Mouse (Mus musculus) kidney, adult 2 months (tissue): ENCODE measurements around the gene Zfp526. TPM values are rescaled to one million over a fixed set of nuclear protein-coding genes. Genes with fewer than 3 reads are reported as not detected.

Experiments
- DNase-seq: peaks from one replicate; pipeline ENCODE4 v3.0.0; 2021
- H3K27ac ChIP-seq: fragments of 200-500 bp; 2 replicates; pipeline ENCODE4 v1.5.1; 2012; ENCODE audit warnings: low read depth, low read length, control low read depth, inconsistent platforms; ENCODE audit not compliant: insufficient read depth
- H3K27me3 ChIP-seq: fragments of 200-500 bp; replicated peaks from 2 replicates; pipeline ENCODE4 v1.6.1; 2012; ENCODE audit warnings: mild to moderate bottlenecking, moderate library complexity, low read length, inconsistent platforms; ENCODE audit not compliant: control insufficient read depth, insufficient read depth
- H3K36me3 ChIP-seq: fragments of 200-500 bp; 2 replicates; pipeline ENCODE4 v1.6.1; 2012; ENCODE audit warnings: mild to moderate bottlenecking, moderate library complexity, low read length, inconsistent platforms; ENCODE audit not compliant: control insufficient read depth, insufficient read depth
- H3K4me1 ChIP-seq: fragments of 200-500 bp; 2 replicates; pipeline ENCODE4 v1.6.1; 2011; ENCODE audit warnings: low read length; ENCODE audit not compliant: control insufficient read depth, insufficient read depth
- H3K4me3 ChIP-seq: fragments of 200-500 bp; 2 replicates; pipeline ENCODE4 v1.5.1; 2011; ENCODE audit warnings: mild to moderate bottlenecking, low read depth, low read length, control low read depth; ENCODE audit not compliant: insufficient read depth
- CTCF ChIP-seq: fragments of 200-500 bp; conservative IDR thresholded peaks from 2 replicates; pipeline ENCODE4 v1.5.1; 2011; ENCODE audit warnings: low read depth, mild to moderate bottlenecking, control low read depth, low read length, moderate library complexity, mixed read lengths; ENCODE audit not compliant: insufficient read depth, insufficient read length
- POLR2A ChIP-seq: fragments of 200-500 bp; IDR thresholded peaks from one replicate; pipeline ENCODE4 v1.6.1; 2011; ENCODE audit warnings: low read depth, low read length, control low read depth
- WGBS: fragments of 180-500 bp; shearing (Covaris S2); methylation state at CpG from one replicate; pipeline ENCODE4 v1.1.7; 2018; 5-methylcytosine and 5-hydroxymethylcytosine counted together
- polyA plus RNA-seq: library from polyadenylated mRNA; depleted of rRNA; stranded (reverse); fragments of >200 nt; gene quantifications from 2 replicates; pipeline ENCODE4 v1.2.3, GENCODE M21; 2012

Gene Zfp526
- polyA plus RNA-seq, 1 experiment: 8.9 TPM

DNA sequence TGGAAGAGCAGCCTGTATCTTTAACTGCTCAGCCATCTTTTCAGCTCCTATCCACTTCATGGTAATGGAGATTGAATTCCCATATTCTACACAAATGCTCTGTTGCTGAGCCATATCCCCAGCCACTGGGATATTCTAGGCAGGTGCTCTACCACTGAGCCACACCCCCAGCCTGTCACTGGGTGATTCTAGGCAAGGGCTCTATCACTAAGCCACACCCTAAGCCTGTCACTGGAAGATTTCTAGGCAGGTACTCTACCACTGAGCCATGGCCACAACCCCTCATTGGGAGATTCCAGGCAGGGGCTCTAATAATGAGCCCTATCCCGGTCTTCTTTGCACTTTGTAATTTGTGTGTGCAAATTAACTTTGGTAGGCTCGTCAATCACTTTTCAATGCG lies 26.1 kb upstream of the Zfp526 start:
- DNase-seq: no peak
- Histone ChIP-seq H3K4me3 (no peak overlapping the region), H3K27ac (no peak overlapping the region), H3K27me3 (no peaks in the 10 kb centered on the region), H3K4me1 (peaks cover 5% of the 10 kb centered on the region; the same call in 1 of the 2 replicates), H3K36me3 (no peaks in the 10 kb centered on the region)
- 80% methylated on average over 3 of the region's 3 CpGs for WGBS
- TF ChIP-seq POLR2A (no peak), CTCF (no peak)

DNA sequence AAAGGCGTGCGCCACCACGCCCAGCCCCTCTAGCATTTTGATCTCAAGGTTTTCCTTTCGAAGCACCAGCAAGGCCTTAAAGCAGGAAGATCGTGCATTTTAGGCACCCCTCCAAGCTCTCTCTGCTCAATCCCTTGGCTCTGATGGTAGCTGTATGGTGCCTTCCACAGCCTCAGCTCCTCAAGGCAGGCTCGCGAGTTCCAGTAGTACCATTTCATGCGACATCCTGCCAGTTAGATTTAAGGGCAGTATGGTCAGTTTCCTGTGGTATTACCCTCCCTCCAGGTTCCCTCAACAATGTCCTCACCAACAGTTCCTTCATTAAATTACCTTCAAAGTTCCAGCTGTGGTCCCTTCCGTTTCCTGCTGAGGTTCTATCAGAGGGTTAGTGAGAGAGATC lies 25.1 kb upstream of the Zfp526 start:
- Histone ChIP-seq H3K36me3 (no peaks in the 10 kb centered on the region), H3K27me3 (no peaks in the 10 kb centered on the region), H3K27ac (no peak overlapping the region), H3K4me1 (peaks cover 5% of the 10 kb centered on the region; the same call in 1 of the 2 replicates), H3K4me3 (no peak overlapping the region)
- no peak for DNase-seq
- WGBS: 69% methylated on average over 9 of the region's 9 CpGs
- no peak for TF ChIP-seq CTCF
- TF ChIP-seq POLR2A: no peak

DNA sequence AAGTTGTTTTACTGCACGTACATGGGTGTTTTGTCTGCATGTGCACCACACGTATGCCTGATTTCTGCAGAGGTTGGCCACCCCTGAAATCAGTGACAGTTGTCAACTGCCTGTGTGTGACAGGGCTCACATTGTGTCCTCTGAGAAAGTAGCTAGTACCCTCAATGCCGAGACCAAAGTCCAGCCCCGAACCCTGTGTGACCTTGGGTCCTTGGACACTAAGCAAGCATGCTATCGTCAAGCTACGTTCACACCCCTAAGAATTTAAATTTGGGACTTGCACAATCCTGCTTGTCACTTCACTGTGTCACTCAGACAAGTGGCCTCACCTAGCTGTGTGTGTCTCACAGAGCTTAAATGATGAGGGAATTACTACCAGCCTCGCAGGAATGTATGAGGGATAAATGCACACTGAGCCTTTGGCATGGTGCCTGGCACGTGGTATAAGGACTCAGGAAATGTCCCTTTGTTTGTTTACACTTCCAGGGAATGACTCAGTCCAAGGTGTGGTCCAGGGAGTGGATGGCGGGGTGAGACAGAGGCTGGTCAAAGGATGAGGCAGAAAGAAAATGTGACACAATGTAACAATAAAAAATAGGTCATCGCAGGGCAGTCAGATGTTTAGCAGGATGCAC lies 23.7 kb upstream of the Zfp526 start:
- Histone ChIP-seq H3K4me3 (no peak overlapping the region), H3K36me3 (no peaks in the 10 kb centered on the region), H3K4me1 (peaks cover 5% of the 10 kb centered on the region; the same call in 1 of the 2 replicates), H3K27ac (no peak overlapping the region), H3K27me3 (no peaks in the 10 kb centered on the region)
- WGBS: 35% methylated on average over 10 of the region's 10 CpGs
- no peak for TF ChIP-seq CTCF
- TF ChIP-seq POLR2A: no peak
- DNase-seq: peak; percentile 45

DNA sequence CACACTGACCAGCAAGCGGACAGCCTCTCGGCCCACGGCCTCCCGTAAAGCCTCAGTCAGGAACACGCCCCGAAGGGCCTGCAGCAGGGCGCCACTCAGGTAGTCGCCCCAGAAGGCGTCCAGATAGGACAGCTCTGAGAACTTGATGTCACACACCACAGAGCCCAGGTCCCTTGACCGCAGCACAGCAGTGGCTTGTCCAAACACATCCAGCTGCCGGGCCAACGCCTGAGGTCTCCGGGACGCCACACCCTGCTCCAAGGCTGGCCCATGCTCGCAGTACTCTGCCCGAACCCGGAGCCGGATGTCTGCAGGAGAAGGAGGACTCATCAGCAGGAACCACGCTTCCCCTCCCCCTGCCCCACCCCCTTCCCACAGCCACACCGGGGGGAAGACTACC lies 17.6 kb upstream of the Zfp526 start:
- no peaks in the 10 kb centered on the region for H3K27me3 ChIP-seq
- TF ChIP-seq POLR2A: no peak
- H3K36me3 ChIP-seq: no peaks in the 10 kb centered on the region
- DNase-seq: no peak
- H3K4me1 ChIP-seq: no peaks in the 10 kb centered on the region
- no peak overlapping the region for H3K27ac ChIP-seq
- H3K4me3 ChIP-seq: no peak overlapping the region
- WGBS: 80% methylated on average over 20 of the region's 20 CpGs

DNA sequence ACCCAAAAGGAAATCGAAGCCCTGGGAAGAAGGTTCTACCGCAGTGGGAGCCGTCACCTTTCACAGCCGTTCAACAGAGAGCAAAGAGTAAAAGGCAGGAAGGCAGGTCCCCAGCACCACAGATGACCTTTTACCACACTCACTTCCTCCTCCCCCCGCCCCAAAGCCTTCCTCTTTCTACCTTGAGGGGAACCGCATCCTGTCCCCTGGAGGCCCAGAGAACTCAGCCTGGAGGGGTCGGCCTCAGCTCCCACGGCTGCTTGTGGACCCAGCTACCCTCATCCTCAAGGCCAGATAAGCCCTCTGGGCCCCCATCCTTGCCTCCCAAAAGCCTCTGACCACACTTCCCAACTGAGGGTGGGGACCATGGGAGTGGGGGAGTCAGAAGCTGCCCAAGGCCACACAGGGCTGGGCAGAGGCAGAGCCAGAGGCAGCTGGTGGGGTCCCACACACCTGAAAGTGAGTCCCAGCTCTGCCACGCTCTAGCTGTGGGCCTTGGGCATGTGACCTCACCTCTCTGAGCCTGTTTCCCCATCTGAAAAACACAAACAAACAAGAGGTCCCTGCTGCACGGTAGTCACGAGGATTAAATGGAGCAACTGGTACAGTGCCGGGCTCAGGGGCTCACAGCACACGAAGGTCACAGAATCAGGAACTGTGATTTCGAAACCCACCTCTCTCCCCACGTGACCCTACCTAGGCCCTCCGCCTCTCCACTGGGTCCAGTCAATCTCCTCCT lies 15.7 kb upstream of the Zfp526 start:
- H3K4me1 ChIP-seq: no peaks in the 10 kb centered on the region
- peaks cover 3% of the 10 kb centered on the region for H3K36me3 ChIP-seq
- no peaks in the 10 kb centered on the region for H3K27me3 ChIP-seq
- no peak for DNase-seq
- no peak overlapping the region for H3K27ac ChIP-seq
- no peak for TF ChIP-seq CTCF
- TF ChIP-seq POLR2A: no peak
- 67% methylated on average over 16 of the region's 16 CpGs for WGBS
- H3K4me3 ChIP-seq: no peak overlapping the region

DNA sequence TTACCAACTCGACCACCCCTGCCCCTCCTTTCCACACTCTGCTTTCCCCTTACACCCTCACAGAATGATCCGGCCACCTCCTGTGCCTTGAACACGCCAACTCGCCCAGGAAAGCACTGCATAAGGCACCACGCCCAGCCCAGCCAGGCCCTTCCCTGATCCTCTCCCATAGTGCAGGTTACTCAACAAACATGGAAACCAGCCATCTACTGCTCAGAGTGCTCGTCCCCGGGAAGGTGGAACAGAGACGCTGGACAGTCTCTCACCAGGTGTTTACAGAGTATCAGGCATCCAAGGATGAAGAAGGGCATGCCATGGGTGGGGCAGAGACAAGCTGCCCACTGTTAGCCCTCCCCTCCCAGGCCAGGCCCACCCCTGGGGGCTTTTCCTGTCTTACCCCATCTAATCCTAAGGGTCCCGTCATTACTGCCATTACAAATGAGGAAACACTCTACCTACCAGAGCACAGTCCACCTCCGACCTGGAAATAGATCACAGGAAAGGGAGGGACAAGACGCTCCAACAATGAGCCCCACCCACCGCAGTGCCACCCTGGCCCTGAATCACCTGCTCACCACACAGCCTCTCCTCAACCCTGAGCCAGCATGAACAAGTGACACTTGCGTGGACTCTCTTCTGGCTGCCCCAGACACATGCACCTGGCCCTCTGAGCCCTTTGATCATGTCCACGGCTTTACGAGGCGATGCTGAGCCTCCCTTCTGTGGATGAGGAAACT lies 15.0 kb upstream of the Zfp526 start:
- WGBS: 78% methylated on average over 16 of the region's 16 CpGs
- Histone ChIP-seq H3K4me1 (no peaks in the 10 kb centered on the region), H3K27me3 (no peaks in the 10 kb centered on the region), H3K27ac (no peak overlapping the region), H3K36me3 (peaks cover 3% of the 10 kb centered on the region), H3K4me3 (no peak overlapping the region)
- no peak for DNase-seq
- TF ChIP-seq POLR2A (no peak), CTCF (no peak)

DNA sequence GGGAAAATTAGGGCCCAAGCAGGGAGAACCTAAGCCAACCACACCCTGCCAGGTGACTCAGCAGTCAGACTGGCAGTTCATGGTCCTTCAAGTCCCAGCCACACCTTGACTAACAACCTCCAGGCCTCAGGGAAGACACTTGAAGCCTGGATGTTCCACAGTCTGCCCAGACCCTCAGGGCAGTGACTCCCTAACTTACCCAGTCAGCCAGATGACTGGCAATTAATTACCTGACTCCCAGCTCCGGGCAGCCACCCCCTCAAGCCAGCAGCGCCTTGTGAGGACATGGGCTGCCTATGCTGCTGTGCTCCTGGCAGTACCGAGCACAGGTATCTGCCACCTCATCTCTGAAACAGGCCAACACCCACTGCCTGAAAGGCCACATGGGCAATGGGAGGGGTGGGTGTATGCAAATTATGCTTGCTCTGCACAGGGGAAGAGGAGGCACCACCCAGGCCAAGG lies 12.0 kb upstream of the Zfp526 start:
- Histone ChIP-seq H3K27me3 (no peaks in the 10 kb centered on the region), H3K4me1 (no peaks in the 10 kb centered on the region), H3K27ac (no peak overlapping the region), H3K36me3 (peaks cover 5% of the 10 kb centered on the region), H3K4me3 (no peak overlapping the region)
- TF ChIP-seq CTCF (no peak), POLR2A (no peak)
- no peak for DNase-seq
- 48% methylated on average over 3 of the region's 3 CpGs for WGBS
